Mouse (Mus musculus) cortical plate, adult 2 months (tissue): ENCODE measurements around the gene Eif2d. TPM values are rescaled to one million over a fixed set of nuclear protein-coding genes. Genes with fewer than 3 reads are reported as not detected.

ENCODE experiments used
- H3K27ac ChIP-seq: fragments of 200-500 bp; 2 replicates; pipeline ENCODE4 v1.5.1; 2012; ENCODE audit warnings: low read length, control low read depth, inconsistent platforms; ENCODE audit not compliant: insufficient read depth
- H3K4me1 ChIP-seq: fragments of 200-500 bp; 2 replicates; pipeline ENCODE4 v1.6.1; 2011; ENCODE audit warnings: low read length; ENCODE audit not compliant: control insufficient read depth, insufficient read depth
- H3K4me3 ChIP-seq: fragments of 200-500 bp; 2 replicates; pipeline ENCODE4 v1.5.1; 2011; ENCODE audit warnings: mild to moderate bottlenecking, low read length, control low read depth; ENCODE audit not compliant: insufficient read depth
- CTCF ChIP-seq: fragments of 200-500 bp; IDR thresholded peaks from 2 replicates; pipeline ENCODE4 v1.5.1; 2011; ENCODE audit warnings: mild to moderate bottlenecking, control low read depth, low read length; ENCODE audit not compliant: insufficient read depth; ENCODE audit errors: extremely low read depth
- POLR2A ChIP-seq: fragments of 200-500 bp; IDR thresholded peaks from 2 replicates; pipeline ENCODE4 v1.6.1; 2011; ENCODE audit warnings: mild to moderate bottlenecking, low read length, control low read depth; ENCODE audit not compliant: insufficient read depth; ENCODE audit errors: extremely low read depth
- polyA plus RNA-seq: library from polyadenylated mRNA; depleted of rRNA; stranded (reverse); fragments of >200 nt; gene quantifications from 2 replicates; pipeline ENCODE4 v1.2.3, GENCODE M21; 2012

Eif2d gene
- polyA plus RNA-seq, 1 experiment = 57.8 TPM

DNA sequence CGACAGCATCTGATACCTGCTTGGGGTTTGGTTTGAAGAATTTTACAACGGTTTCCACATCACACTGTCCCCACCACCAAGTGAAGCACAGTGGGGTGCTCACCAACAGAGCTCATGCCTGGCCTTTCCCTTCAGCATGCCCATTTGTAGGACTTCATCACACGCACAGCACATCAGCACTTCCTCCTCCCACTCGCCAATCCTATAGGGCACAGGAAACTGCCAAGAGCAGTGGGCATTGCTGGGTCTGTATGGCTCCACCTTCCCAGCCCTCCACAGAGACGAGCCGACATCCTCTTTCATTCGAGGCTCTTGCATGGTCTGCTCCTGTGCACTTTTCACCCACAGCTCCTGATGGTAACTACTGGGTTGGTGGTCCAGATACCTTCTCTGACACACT lies 30.2 kb downstream of the Eif2d start:
- no peak overlapping the region for H3K27ac ChIP-seq
- no peak for TF ChIP-seq POLR2A
- no peak for TF ChIP-seq CTCF
- H3K4me1 ChIP-seq = peaks cover 15% of the 10 kb centered on the region
- no peak overlapping the region for H3K4me3 ChIP-seq

DNA sequence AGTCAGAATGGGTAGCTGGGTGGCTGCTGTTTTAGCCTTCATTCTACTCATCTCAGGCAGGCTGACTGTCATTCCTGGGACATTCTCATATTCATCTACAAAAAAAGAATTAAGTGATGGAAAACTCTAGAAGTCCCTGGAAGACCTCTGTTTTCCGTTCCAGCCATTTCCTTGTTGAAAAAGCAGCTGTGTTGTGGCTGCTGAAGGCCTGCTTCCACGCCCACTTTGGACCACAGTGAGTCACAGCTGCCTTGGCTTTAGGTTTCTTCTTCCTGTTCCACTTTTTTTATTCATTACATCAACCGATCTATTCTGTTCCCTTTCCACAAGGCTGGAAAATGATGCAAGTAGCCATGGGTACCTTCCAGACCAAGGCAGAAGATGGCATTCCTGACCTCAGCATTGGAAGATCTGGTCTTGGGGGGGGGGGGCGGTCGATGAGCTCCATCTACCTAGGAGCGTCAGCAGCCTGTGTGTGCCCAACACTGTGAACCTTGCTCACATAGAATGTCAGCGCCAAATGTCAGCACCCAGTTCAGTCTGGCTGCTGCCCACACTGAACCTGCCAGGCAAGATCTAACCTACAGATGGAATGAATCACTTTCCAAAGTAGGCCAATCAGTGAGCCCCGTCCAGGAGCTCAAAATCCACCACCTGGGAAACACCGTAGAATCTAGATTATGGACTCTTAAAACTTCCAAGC lies 31.4 kb downstream of the Eif2d start:
- TF ChIP-seq POLR2A = no peak
- TF ChIP-seq CTCF = no peak
- 0 out of 2 replicates have a peak overlapping the region, but pooled peaks have one; percentile 42 for H3K27ac ChIP-seq

DNA sequence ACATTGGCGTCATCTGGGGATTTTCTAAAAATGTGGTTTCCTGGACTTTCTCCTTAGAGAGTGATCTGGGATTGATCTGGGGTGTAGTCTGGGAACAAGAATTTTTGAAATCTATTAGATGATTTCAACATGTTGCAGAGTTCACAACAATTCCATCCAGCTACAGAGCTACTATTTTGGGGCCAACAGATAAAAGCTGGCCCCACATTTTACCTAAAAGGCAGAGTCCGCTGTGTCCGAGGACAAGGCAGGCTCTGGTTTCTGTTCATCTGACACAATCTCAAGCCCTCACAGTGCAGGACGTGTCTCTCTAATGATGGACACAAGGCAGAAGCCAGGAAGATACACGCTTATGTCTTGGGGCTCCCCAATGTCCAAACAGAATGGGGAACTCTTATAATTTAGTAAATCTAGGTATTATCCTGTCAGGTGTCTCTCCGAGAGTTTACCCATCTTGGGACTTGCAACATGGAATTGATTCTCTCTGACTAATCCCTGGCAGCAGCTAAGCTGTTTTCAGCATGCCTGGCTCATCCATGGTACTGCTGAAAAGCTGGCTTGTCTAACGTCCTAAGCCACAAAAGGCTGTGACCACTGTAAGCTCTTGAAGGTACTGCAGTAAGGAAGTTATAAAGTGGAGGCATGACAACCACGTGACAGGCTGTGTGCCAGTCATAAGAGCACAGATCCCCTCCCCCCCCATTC lies 32.1 kb downstream of the Eif2d start:
- Histone ChIP-seq H3K27ac (no peak overlapping the region), H3K4me3 (no peak overlapping the region), H3K4me1 (peaks cover 15% of the 10 kb centered on the region)
- TF ChIP-seq CTCF = no peak
- no peak for TF ChIP-seq POLR2A

More for the DNA sequence above, 31.4 kb downstream of the Eif2d start:
- no peak overlapping the region for H3K4me3 ChIP-seq
- peaks cover 15% of the 10 kb centered on the region for H3K4me1 ChIP-seq

DNA sequence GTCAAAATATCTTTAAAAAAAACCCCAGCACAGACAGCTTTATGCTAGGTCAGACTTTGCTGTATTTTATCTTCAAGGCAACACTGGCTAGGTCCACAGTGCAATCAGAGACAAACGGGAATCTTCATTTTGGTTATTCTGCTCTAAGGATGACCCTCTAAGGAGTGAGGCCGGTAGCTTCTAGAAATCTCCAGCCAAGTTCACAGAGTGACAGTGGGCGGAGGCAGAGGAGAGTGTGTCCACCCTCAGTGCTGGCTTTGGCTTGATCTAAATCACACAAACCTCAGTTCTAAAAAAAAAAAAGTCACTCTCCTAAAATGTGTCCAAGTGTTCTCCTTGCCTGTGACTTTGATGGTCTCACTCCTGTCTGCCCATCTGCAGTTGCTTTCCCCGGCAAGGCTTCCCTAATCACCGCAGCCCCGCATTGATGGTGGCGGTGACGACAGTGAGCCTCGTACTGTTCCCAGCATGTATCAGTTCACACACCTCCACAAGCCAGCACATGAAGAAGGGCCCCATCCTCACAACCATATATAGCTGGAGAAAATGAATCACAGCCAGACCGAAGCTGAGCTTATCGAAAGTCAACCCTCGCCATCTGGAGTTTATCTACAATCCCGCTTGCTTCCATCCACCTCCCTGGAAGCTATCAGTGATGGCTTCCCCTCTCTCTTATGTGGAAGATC lies 33.0 kb downstream of the Eif2d start:
- no peak for TF ChIP-seq POLR2A
- TF ChIP-seq CTCF = no peak
- Histone ChIP-seq H3K27ac (0 out of 2 replicates have a peak overlapping the region, but pooled peaks have one; percentile 4), H3K4me3 (no peak overlapping the region), H3K4me1 (peaks cover 13% of the 10 kb centered on the region)

DNA sequence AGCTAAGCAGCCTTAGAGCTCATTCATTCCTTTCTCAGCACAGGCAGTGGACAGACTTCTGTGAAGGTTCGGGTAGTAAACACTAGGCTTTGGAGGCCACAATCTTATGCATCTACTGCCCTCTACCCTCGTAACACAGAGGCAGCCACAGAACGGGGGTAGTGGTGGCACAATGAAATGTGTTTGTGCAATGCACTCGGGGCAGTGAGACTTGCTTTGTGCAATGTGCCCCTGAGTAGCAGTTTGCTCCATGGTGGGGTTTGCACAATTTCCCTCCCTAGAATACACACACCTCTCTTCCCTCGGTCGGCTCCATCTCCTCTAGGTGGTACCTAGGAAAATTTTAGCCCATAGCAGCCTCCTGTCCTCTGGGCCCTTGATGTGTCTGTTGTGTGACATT lies 34.0 kb downstream of the Eif2d start:
- TF ChIP-seq CTCF (no peak), POLR2A (no peak)
- Histone ChIP-seq H3K4me3 (no peak overlapping the region), H3K27ac (no peak overlapping the region), H3K4me1 (peaks cover 12% of the 10 kb centered on the region)

DNA sequence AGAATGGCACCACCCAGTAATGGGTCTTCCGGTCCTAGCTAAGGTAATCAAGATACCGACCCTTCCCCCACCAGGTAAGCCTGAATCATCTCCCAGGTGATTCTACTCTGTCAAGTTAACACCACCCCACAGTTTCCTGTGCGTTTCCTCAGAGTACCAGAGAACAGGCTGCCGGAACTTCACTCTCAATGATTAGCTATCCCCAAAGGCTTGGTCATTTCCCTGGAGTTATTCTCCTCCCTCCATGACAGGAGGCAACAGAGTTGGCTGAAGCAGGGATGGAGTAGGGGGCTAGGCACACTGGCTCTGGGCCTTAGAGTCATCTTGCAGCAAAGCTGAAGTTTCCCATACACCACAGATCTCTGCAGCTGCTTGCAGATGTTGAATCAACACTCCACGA lies 34.9 kb downstream of the Eif2d start:
- no peak for TF ChIP-seq POLR2A
- TF ChIP-seq CTCF = no peak
- Histone ChIP-seq H3K27ac (no peak overlapping the region), H3K4me1 (peaks cover 11% of the 10 kb centered on the region), H3K4me3 (no peak overlapping the region)

DNA sequence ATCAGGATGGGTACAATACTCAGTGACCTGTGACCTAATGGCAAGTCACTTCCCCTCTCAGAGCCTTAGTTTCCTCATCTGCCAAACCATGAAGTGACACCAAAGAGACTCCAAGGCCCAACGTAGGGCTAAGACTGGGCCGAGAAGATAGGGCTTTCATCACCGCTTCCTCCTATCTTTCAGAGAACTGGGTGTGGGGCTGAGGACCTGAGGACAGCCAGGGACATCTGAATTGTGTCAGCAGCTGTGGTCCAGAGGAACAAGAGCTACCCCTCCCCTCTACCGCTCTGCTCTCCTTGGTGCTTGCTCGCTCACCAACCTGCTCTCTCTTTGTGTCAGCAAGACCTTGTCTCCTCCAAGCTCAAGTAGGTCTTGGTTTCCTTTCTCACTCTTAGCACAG lies 35.7 kb downstream of the Eif2d start:
- TF ChIP-seq CTCF = no peak
- TF ChIP-seq POLR2A = no peak
- H3K27ac ChIP-seq = no peak overlapping the region
- no peak overlapping the region for H3K4me3 ChIP-seq
- peaks cover 11% of the 10 kb centered on the region for H3K4me1 ChIP-seq

DNA sequence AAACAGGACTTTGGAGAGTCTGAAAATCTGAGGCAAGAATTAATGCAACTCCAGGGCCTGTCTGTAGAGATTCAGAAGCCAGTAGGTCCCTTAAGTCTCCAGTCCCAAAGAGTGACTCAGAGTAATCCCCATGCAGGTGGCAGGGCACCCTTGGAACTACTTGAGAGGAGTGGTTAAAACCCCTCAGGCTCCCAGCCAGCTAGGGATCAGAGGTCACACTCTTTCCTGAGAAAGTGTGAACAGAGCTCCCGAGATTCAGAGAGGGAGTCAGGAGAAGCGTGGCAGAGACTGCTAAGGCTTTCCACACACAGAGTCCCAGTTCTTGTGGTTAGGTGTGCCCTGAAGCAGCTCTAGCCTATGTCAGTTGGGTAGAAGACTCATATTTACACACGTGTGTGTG lies 40.8 kb downstream of the Eif2d start:
- H3K4me3 ChIP-seq = no peak overlapping the region
- TF ChIP-seq CTCF (no peak), POLR2A (no peak)
- H3K27ac ChIP-seq = no peak overlapping the region
- H3K4me1 ChIP-seq = peaks cover 3% of the 10 kb centered on the region; the same call in 1 of the 2 replicates

DNA sequence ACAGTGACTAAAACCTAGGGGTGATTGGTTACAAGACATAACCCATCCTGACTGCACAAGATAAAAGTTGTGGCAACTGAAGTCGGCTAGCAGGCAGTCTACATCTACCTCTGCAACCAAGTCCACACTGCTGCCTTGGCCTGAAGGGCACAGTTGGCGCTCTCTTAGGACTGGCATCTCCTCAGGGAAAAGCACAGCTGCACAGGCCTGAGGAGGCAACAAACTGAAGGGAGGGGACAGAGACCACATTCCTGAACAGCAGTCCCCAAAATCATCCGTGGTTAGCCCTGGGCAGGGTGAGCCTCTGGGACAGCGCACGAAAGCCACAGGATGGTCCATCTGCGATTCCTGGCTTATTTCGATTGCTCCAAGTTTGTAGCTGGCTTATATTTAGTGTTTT lies 42.7 kb downstream of the Eif2d start:
- H3K4me1 ChIP-seq = peaks cover 5% of the 10 kb centered on the region
- no peak for TF ChIP-seq CTCF
- no peak for TF ChIP-seq POLR2A
- H3K27ac ChIP-seq = no peak overlapping the region
- H3K4me3 ChIP-seq = no peak overlapping the region
